Mouse (Mus musculus): Measurements from ENCODE around the gene Fbxl16.
A peak's percentile ranks its signal among the peaks of the same experiment; 100 is the strongest.

The Fbxl16 gene

GRCm38 (mm10) chr17:25842509-25842908 is 33.6 kb downstream of the Fbxl16 start:
- no peak for DNase-seq (ENCODE audit: low spot score)

- no peak for DNase-seq (ENCODE audit: low spot score)
Observed at GRCm38 (mm10) chr17:25843122-25843521, 34.2 kb downstream of the Fbxl16 start.

- DNase-seq (ENCODE audit: low spot score) = no peak
Observed at GRCm38 (mm10) chr17:25843636-25844395, 34.9 kb downstream of the Fbxl16 start.

DNA sequence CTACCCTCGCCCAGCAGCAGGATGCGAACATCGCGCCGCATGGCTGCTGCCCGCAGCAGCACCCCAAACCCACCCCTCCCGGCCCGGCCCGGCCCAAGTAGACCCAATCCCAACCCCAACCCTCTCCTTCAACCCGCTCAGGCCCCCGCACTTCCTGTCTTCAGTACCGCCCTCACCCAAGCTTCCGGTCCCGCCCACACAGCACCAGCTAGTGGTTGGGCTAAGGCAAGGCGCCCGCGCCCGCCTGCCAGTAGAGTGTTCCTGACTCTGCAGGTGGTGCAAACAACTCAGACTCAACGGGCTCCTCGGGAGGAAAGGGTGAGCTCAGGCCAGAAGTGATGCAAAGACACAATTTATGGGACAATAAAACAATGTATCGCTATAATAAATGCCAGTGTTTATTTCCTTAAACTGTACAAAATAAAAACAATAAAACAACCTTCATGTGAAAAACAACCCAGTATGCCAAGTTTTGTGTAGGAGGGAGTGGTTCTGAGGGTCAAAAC is 35.6 kb downstream of the Fbxl16 start, which contains the start of gene Rhot2:
Rhot2 (minus strand) TSS at position 456 of the 506 bp plus-strand sequence.
- peak; percentile 96 for DNase-seq (ENCODE audit: low spot score)

DNA sequence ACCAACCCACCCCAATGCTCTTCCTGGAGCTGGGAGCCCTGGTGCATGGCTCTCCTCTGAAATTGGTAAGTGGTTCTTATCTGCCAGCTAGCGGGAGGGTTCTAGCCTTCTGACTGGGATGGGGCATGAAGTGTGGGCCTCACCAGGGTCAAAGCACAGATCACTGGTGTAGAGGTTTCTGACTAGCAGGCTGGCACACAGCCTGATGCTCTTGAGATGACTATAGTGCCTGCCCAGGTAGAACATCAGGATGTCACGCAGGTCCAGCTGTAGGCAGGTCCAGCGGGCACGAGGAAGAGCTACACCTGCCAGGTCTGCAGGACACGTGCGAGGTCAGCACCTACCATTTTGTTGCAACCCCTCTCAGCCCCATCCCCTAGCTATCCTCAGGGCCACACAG is 51.3 kb downstream of the Fbxl16 start:
- DNase-seq (ENCODE audit: low spot score) = no peak

GRCm38 (mm10) chr17:25860832-25861703 is 52.2 kb downstream of the Fbxl16 start, which contains the start of gene Wdr90:
Gene Wdr90, minus strand, starts transcription at chr17:25861501.
- peak; percentile 90 for DNase-seq (ENCODE audit: low spot score)

GRCm38 (mm10) chr17:25861704-25862612 is 53.1 kb downstream of the Fbxl16 start:
- DNase-seq (ENCODE audit: low spot score) = no peak

GRCm38 (mm10) chr17:25863681-25864080 is 54.8 kb downstream of the Fbxl16 start:
- no peak for DNase-seq (ENCODE audit: low spot score)

DNA sequence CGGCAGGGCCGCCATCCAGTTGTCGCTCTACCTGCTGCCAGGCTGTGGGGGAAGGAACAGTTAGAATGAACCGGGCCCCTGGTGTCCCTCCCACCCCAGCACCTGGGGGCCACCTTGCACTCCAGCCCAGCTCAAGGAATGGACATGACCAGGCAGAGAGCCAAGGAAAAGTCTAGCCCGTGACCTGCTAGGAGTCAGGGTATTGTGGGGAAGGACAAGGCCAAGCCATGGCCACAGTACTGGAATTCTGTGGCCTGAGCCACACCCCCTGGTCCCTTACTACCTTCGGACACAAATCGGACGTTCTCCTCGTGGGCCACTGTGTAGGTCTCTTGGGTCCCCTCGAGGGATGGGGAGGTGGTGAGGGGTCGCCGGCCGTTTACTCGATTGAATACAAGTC is 55.4 kb downstream of the Fbxl16 start:
- no peak for DNase-seq (ENCODE audit: low spot score)

DNA sequence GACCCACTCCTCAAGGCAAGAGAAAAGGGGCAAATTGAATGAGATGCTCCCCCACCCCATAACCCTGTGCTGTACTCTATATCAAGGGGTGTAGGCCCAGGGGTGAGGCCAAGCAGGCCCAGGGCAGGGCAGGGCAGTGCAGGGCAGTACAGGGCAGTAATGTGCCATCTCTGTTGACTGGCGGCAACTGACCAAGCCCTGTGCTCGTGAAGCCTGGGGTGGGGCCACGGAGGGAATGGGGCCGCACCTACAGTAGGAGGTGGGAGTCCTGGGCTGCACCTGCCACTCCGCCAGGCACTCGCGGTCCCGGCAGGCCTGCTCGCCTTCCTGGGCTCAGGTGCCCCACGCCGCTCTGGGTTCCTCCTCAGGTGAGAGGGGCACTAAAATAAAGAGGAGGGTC is 56.4 kb downstream of the Fbxl16 start:
- DNase-seq (ENCODE audit: low spot score) = no peak

GRCm38 (mm10) chr17:25866172-25866571 is 57.3 kb downstream of the Fbxl16 start:
- no peak for DNase-seq (ENCODE audit: low spot score)

- no peak for DNase-seq (ENCODE audit: low spot score)
Observed at GRCm38 (mm10) chr17:25867509-25867835, 58.6 kb downstream of the Fbxl16 start.

- peak; percentile 82 for DNase-seq (ENCODE audit: low spot score)
Observed at GRCm38 (mm10) chr17:25867836-25868600, 59.1 kb downstream of the Fbxl16 start.

DNA sequence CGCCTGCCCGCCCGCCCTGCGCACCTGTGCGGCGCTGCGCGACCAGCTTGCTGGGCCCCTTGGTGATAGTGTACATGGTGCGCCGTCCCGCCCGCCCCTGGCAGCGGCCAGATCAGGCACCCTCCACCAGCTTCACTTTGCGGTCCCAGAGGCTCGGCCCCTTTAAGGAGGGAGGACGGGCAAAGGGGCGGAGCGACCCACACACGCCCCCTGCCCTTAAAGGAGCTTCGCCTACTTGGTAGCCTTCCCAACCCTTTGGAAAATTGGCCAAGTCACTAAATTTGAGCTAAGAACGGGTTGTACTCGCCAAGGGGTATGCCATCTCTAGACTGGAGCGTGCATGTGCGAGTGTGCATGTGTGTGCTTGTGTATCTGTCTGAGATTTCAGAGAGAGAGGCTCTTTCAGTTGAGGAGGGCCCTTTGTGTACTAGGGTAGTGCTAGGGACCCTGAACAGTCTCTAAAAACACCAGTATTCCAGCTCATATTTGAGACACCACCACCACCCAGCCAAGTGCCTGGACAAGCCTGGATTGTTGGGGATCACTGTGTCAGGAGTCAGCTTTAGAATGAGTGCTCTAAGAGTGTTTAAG is 59.8 kb downstream of the Fbxl16 start, which contains the start of gene Mcrip2:
Mcrip2 (minus strand) TSS at position 164 of the 591 bp plus-strand sequence.
- peak; percentile 87 for DNase-seq (ENCODE audit: low spot score)

- DNase-seq (ENCODE audit: low spot score) = no peak
Observed at GRCm38 (mm10) chr17:25869498-25869897, 60.6 kb downstream of the Fbxl16 start.

- DNase-seq (ENCODE audit: low spot score) = no peak
Observed at GRCm38 (mm10) chr17:25869954-25870353, 61.1 kb downstream of the Fbxl16 start.

Data from testis, postnatal 10 days (tissue).